Mouse (Mus musculus): ENCODE measurements around the gene Gm20388.

- TF ChIP-seq CTCF (IDR thresholded peaks at IDR 0.05; ENCODE audit: low read depth) (peak; percentile 65), EP300 (IDR thresholded peaks at IDR 0.05; ENCODE audit: low read depth) (no peak)
Observed at GRCm38 (mm10) chr8:121424600-121424999, 1514.0 kb downstream of the Gm20388 start.

Measured in liver, embryonic 14.5 days (tissue).